Mouse (Mus musculus): ENCODE measurements around the gene Gm5039. TPM values are rescaled to one million over a fixed set of nuclear protein-coding genes. Genes with fewer than 3 reads are reported as not detected.
"Not testable (repeated sequence)": the region's sequence is repeated elsewhere in the genome, so short reads cannot be mapped to it uniquely, and the experiment has no call there.

Gene Gm5039
- polyA plus RNA-seq, 1 experiment from 2014 or later: not detected

GRCm38 (mm10) chr12:88314556-88314955 is 9.3 kb downstream of the Gm5039 start:
- no peak for ATAC-seq (ENCODE audit: low read depth)
- Histone ChIP-seq H3K27ac (no peak overlapping the region), H3K4me1 (replicated peaks) (no peaks in the 10 kb centered on the region), H3K36me3 (no peaks in the 10 kb centered on the region), H3K27me3 (no peaks in the 10 kb centered on the region), H3K4me3 (replicated peaks) (no peak overlapping the region), H3K4me2 (no peak overlapping the region), H3K9ac (no peak overlapping the region), H3K9me3 (replicated peaks) (no peaks in the 10 kb centered on the region)
- 46% methylated on average over 3 of the region's 3 CpGs for whole genome bisulfite sequencing (ENCODE audit: insufficient replicate concordance)
- no peak for DNase-seq

DNA sequence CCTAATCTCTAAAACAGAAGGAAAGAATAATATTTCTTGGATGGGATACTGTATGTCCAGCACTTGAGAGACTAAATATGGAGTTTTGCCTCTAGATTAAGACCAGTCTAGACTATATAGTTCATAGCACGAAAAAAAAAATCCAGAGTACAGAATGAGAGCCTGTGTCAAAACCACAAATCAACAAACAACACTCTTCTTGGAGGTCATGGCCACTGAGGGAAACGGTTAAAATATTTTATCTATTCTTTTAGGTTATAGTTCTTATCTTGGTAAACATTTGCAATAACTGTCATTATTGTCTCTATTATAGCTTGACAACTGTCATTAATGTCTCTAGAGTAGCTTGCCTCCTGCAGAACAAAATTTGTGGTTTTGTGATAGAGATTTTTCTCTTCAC is 26.7 kb downstream of the Gm5039 start:
- H3K9me3 ChIP-seq (replicated peaks); H3K4me3 ChIP-seq (replicated peaks); DNase-seq; H3K9ac ChIP-seq; ATAC-seq (ENCODE audit: low read depth); H3K27ac ChIP-seq; H3K4me2 ChIP-seq; H3K4me1 ChIP-seq (replicated peaks); H3K27me3 ChIP-seq; H3K36me3 ChIP-seq: not testable (repeated sequence)
- 37% methylated on average over 2 of the region's 2 CpGs for WGBS (ENCODE audit: insufficient replicate concordance)

DNA sequence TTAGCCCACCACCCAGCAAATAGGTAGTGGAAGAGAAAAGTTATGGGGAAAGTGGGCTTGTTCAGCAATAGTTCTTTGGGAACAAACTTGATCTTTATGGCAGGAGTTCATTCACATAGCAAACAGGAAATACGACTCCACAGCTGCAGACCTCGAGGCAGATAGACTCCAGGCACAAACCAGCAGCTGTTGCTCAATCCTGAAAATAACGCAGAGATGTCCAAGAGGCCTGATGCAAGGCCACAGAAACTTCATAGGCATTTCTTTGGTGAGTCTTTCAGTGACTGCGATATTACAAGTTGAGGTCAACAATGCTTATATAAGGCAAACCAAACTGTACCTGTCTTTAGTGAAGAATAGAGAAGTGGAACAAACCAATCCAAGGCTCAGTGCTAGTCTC is 30.7 kb downstream of the Gm5039 start:
- not testable (repeated sequence) for H3K27me3 ChIP-seq; H3K27ac ChIP-seq; H3K4me1 ChIP-seq (replicated peaks); H3K9me3 ChIP-seq (replicated peaks); DNase-seq; H3K36me3 ChIP-seq; ATAC-seq (ENCODE audit: low read depth); H3K9ac ChIP-seq; H3K4me2 ChIP-seq; H3K4me3 ChIP-seq (replicated peaks)
- 39% methylated on average over 4 of the region's 4 CpGs for WGBS (ENCODE audit: insufficient replicate concordance)

- H3K4me1 ChIP-seq (replicated peaks); H3K4me3 ChIP-seq (replicated peaks); H3K9me3 ChIP-seq (replicated peaks); H3K4me2 ChIP-seq; H3K36me3 ChIP-seq; H3K9ac ChIP-seq; H3K27me3 ChIP-seq; ATAC-seq (ENCODE audit: low read depth); DNase-seq; H3K27ac ChIP-seq: not testable (repeated sequence)
- 64% methylated on average over 4 of the region's 5 CpGs for WGBS (ENCODE audit: insufficient replicate concordance)
These were observed 38.6 kb downstream of the Gm5039 start for GRCm38 (mm10) chr12:88285224-88285623.

- H3K9me3 ChIP-seq (replicated peaks); DNase-seq; ATAC-seq (ENCODE audit: low read depth); H3K27ac ChIP-seq; H3K27me3 ChIP-seq; H3K36me3 ChIP-seq; H3K4me2 ChIP-seq; H3K4me3 ChIP-seq (replicated peaks); H3K9ac ChIP-seq; H3K4me1 ChIP-seq (replicated peaks): not testable (repeated sequence)
- 62% methylated on average over 5 of the region's 5 CpGs for WGBS (ENCODE audit: insufficient replicate concordance)
These were observed 49.4 kb downstream of the Gm5039 start, which contains the start of gene Gm5662 for GRCm38 (mm10) chr12:88274400-88274799. Gene Gm5662 (minus strand): TSS chr12:88274500.

Other genes with a start within 250 kb of the Gm5039 start
- not detected in 2 replicates for gene Gm16368, start 240.3 kb downstream of the Gm5039 start, polyA plus RNA-seq (2015; fragmentation: Nextera tagmentation; extraction: Ambion mirVana)
- not detected in 2 replicates for gene Gm10436, start 141.9 kb downstream of the Gm5039 start, polyA plus RNA-seq (2015; fragmentation: Nextera tagmentation; extraction: Ambion mirVana)
- gene Gm8332, start 73.9 kb downstream of the Gm5039 start, polyA plus RNA-seq (2015; fragmentation: Nextera tagmentation; extraction: Ambion mirVana): not detected in 2 replicates
- not detected in 2 replicates for gene Gm5662, start 49.5 kb downstream of the Gm5039 start, polyA plus RNA-seq (2015; fragmentation: Nextera tagmentation; extraction: Ambion mirVana)
- gene Adck1, start 36.5 kb upstream of the Gm5039 start, polyA plus RNA-seq (2015; fragmentation: Nextera tagmentation; extraction: Ambion mirVana): 9.5 and 10.1 TPM in 2 replicates

Measured in liver, embryonic 13.5 days (tissue).